Mouse (Mus musculus) urinary bladder, adult 18-20 months (tissue): ENCODE measurements at regions not wholly inside any gene's neighbourhood (a gene's known extent, or its start where the extent isn't known, plus 50 kb on each side); places are given as distances from the start of the nearest gene placed in this dataset.
A peak's percentile ranks its signal among the peaks of the same experiment; 100 is the strongest.
"Not testable (repeated sequence)": the region's sequence is repeated elsewhere in the genome, so short reads cannot be mapped to it uniquely, and the experiment has no call there.

Experiments
- DNase-seq, 2 experiments: peaks; one replicate each; pipeline ENCODE4 v3.0.0; 2022; ENCODE audit warnings: low spot score in 2 of 2, mixed read lengths in 2 of 2

- DNase-seq = no peak
Observed at GRCm38 (mm10) chr12:10445738-10446137, 55.2 kb downstream of the Rdh14 start.

DNA sequence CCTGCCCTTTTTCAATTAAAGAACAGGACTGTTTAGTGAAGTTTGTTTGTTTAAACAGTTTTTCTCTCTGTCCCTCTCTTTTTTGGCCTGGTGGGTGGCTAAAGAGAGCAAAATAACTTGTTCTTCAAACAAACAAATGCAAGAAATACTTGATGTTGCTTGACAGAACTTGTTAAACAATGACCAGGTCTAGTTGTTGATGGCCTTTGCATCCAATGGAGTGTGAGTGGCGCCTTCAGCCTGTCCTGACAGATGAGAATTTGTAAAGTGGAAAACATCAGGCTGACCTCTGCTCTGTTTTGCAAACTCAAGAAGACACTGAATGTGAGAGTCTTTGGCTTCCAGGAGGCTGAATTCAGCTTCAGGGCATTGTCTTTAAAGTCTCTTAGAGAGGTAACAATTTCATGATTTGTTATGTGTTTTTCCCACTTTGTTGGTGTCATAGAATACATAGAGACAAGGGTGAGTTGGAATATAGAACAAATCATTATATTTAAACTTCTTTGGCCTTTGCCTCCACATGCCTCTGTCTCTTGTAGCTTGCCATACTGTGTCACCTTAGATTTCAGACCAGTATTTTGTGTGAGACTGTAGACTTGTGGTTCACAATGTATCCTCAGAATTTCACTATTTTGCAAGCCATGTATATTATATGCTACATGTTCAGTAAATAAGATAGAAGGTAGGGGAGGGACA, 67.5 kb downstream of the Rdh14 start:
- DNase-seq = no peak

GRCm38 (mm10) chr12:10461796-10462195, 71.2 kb downstream of the Rdh14 start:
- DNase-seq = no peak

DNA sequence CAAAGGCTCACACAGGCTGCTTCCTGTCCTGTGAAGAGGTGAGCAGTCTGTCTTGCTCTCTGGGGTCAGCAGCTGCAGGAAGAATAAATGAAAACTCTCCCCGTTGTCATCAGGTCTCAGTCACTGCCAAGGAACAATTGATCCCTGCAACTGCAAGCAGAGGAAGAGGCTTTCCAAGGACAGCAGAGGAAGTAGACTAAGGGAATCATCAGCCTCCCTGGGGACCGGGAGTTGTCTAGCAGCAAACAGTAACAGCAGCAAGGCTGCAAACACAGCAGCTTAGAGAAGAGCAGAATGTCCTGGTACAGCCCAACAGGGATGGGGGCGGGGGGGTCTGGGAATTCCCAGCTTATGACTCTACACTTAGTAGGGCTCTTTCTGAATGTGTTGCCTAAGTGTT, 72.4 kb downstream of the Rdh14 start:
- no peak for DNase-seq

GRCm38 (mm10) chr12:10473986-10474385, 83.4 kb downstream of the Rdh14 start:
- DNase-seq = no peak

- no peak for DNase-seq
Observed at GRCm38 (mm10) chr12:10480781-10481180, 90.2 kb downstream of the Rdh14 start.

DNA sequence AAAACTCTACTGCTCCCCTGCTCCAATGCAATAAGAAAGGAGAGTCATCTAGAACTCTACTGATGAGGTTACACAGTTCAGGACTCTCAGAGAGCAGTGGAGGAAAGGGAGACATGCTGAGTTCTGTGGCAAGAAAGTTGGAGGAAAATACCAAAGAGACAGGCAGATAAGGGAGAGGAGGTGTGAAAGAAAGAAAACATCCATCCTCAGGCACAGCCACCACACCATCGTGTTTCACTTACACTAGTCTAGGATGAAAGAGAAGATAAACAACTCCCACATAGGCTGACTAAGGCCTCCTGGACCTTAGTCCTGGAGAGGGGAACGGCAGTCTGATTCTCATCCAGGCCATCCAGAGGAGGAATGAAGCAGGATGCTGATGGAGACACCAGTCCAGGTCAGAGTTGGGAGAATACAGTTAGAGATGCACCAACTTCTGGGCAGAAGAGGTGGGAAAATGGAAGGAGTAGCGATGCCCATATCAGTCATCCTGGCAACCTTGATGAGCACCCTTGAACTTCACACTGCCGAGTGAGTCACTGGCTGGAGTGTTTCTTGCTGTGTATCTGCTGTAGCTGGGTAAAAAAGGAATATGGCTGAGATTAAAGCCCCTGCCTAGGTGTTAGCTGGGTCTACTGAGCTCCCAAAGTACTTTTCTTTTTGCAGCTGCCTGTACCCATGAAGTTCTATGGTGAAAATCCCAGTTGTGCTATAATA, 91.9 kb downstream of the Rdh14 start:
- DNase-seq = peak in 1 of 2 experiments; percentile 4

DNA sequence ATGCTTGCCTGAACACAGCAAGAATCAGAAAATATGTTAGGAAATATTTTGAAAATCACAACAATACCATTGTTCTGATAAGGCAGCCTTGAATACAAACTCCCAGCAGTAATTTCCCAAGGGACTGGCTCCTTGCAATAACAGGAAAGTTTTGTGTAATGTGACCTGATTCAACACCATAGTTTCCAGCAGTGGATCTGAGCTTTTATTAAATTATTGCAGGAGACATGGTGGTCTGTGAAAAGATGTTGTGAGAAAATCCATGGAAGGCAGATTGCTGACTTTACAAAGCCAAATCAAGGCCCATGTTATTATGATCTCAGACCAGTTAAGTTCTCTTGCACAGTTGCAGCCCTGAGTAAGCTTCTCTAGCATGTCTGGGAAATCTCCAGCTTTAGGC, 116.1 kb downstream of the Rdh14 start:
- DNase-seq = no peak

DNA sequence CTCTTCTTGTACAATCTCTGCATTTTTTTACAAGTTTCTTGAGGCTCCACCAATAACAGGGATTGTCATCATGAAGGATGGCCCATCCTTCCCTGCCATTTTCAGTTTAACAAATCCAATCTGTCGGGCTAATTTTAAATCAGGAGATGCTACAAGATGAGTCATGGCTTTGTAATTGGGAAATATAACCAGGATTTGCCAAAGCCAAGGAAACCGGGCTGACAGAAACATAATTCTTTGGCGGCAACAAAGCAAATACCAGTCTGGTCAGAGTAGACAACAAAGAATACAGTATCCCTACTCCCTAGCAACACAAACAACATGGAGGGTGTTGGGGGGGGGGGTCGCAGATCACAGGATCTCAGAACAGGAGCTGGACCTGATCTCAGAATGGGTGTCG, 123.0 kb downstream of the Rdh14 start:
- no peak for DNase-seq

DNA sequence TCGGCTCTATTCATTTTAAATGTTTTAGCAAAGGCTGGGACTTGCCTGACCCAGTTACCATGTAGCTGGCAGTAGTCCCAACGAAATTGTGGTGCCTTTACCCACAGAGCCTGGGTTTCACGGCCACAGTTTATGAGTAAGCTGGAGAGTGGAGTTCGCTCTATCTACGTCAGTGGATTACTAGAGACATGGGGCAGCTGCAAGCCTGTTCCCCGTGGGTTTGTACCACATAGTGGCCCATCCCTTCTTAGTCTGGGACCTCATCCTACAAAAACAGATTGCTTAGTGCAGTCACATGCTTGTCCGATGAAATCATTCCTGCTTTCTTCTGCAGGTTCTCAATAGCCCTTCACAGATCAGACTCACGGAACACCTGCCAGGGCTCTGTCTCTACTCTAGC, 123.7 kb downstream of the Rdh14 start:
- DNase-seq = peak in 1 of 2 experiments; percentile 29

DNA sequence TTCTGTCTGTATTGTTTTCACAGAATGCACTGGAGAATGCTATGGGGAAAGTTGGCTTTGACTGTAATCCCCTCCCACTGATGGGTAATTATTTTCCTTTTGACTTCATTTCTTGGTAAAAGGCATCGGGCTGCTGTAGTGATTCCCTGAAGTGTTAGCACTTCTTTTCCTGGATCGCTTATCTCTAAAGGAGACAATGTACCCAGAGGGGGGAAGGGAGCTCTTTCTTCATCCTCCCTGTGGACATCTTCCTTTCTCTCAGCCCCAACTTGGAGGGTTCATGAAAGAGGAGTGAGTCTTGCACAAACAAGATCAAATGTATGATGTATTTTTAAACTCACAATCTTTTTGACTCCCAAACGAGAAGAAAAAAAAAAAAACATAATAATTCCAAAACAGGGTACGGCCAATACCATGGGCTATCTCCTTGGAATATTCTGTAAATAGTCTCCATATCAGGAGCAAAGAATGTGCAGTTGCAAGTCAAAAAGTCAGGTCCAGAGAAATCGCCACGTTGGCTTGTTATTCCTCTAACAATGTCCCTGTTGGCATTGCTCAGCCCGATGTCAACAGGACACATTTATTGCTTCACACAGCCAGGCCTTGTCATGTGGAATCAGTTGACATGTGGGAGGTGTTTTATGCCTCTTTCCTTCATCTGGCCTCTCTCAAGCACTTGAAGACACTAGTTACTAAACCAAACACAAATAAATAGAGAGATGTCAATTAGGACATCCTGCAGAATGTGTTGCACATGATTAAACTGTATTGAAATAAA, 134.1 kb downstream of the Rdh14 start:
- DNase-seq = no peak

- DNase-seq = no peak
Observed at GRCm38 (mm10) chr12:10525934-10526333, 135.4 kb downstream of the Rdh14 start.

- no peak for DNase-seq
Observed at GRCm38 (mm10) chr12:10529077-10529476, 138.5 kb downstream of the Rdh14 start.

DNA sequence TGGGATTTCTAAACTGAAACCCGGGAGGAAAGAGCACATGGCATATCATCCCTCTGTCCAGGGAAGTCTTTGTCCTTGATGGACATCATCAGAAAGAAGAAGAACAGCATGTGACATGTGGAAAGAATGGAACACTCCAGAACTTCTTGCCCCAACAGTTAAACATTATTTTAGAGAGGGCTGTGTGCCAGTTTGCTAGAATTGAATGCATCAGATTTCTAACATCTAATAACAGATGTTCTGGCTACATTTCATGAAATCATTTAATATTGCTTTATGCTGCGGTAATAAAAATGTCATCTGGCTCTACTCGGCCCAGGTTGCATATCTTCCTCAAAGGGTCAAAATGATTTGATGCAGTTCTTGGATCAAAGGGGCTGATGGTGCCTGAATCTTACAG, 140.4 kb downstream of the Rdh14 start:
- no peak for DNase-seq

GRCm38 (mm10) chr12:10533971-10534370, 143.4 kb downstream of the Rdh14 start:
- DNase-seq = no peak

DNA sequence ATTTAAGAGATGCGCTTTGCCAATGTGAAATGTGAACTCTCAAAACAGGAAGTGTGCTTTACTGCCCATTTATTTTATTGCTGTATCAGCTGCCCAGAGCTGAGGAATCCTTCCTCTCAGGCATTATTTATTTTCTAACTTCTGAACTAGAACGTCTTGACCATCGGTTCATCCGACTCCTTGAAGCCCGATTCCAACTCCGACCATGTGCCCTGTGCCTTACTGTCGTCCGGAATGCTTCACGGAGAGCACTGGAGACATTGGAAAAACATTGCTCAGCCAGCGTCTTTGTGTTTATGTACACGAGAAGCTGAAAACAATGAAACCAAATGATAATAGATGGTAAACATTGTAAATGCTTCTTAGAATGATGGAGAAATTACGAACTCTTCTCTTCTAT, 145.7 kb downstream of the Rdh14 start:
- DNase-seq = no peak

GRCm38 (mm10) chr12:10537069-10537468, 146.5 kb downstream of the Rdh14 start:
- DNase-seq = peak; percentile 26 to 32

- no peak for DNase-seq
Observed at GRCm38 (mm10) chr12:10549481-10550201, 159.1 kb downstream of the Rdh14 start.

DNA sequence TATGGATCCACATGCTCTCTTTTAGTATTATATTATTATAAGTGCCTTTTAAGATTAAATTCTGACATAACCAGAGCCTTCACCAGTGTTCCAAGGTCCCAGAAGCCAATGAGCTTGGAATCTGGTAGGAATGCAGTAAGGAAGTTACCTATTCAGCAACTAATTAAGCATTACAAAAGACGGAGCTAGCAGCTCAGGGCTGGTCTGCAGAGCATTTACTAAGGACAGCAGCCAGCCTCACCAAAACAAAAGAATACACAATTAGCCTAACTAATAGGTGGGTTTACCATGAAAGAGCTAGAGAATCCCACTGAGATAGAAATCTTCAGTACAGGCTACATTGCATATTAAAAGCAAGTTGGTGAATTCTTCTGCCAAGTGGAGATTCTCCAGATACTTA, 164.1 kb downstream of the Rdh14 start:
- DNase-seq = not testable (repeated sequence)

- peak in 1 of 2 experiments; percentile 9 for DNase-seq
Observed at GRCm38 (mm10) chr12:10562966-10563365, 172.4 kb downstream of the Rdh14 start.

GRCm38 (mm10) chr12:10567881-10568280, 177.3 kb downstream of the Rdh14 start:
- no peak for DNase-seq
